Mouse (Mus musculus): ENCODE data around the gene Atp7a. TPM values are rescaled to one million over a fixed set of nuclear protein-coding genes. Genes with fewer than 3 reads are reported as not detected.

Atp7a gene
- polyA plus RNA-seq, 1 experiment from 2014 or later: 10.2 TPM

DNA sequence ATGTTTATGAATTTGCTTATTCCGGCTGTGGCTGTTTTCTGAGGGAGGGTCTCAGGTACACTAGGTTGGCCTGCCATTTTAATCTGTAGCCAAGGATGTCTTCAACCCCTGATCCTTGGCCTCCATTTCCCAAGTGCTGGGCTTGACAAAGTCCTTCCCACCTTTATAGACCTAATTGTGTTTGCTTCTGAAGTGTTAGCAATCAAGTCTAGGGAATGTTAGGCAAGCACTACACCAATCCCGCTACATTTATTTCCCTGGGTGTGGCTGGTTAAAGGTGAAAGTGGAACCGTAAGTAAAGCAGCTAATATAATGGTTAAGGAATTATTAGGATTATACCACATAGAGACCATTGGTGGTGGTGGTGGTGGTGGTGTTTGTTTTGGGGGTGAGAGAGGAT lies 10.0 kb upstream of the Atp7a start:
- WGBS: 88% methylated on average over 3 of the region's 3 CpGs
- Histone ChIP-seq H3K27ac (ENCODE audit: low read depth, low read length) (no peak overlapping the region), H3K27me3 (replicated peaks; ENCODE audit: control insufficient read depth, insufficient read depth, low read length) (no peaks in the 10 kb centered on the region), H3K9ac (ENCODE audit: low read depth, low read length) (no peak overlapping the region), H3K4me3 (ENCODE audit: low read length) (no peak overlapping the region), H3K9me3 (ENCODE audit: control insufficient read depth, low read length) (no peaks in the 10 kb centered on the region), H3K36me3 (ENCODE audit: control insufficient read depth, insufficient read depth, low read length) (no peaks in the 10 kb centered on the region; the same call in 1 of the 2 replicates), H3K4me1 (ENCODE audit: control insufficient read depth, insufficient read depth, low read depth, low read length) (peaks cover 5% of the 10 kb centered on the region; the same call in 1 of the 2 replicates), H3K4me2 (ENCODE audit: low read length) (peak overlapping the region; percentile 42)
- ATAC-seq: no peak

DNA sequence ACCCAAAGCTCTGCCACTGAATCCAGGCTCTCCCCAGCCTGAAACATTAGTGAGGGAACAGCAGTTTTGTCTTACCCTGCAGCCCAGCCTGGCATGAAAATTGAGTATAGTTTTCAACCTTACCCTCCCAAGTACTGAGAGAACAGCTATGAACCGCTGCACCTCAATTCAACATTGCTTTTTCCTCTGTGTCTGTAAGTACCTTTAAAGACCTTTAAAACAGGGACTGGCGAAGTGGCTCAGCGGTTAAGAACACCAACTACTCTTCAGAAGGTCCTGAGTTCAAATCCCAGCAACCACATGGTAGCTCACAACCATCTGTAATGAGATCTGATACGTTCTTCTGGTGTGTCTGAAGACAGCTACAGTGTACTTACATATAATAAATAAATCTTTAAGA lies 9.6 kb upstream of the Atp7a start:
- no peak for ATAC-seq
- H3K9ac ChIP-seq (ENCODE audit: low read depth, low read length): no peak overlapping the region
- H3K4me3 ChIP-seq (ENCODE audit: low read length): no peak overlapping the region
- peaks cover 5% of the 10 kb centered on the region; the same call in 1 of the 2 replicates for H3K4me1 ChIP-seq (ENCODE audit: control insufficient read depth, insufficient read depth, low read depth, low read length)
- no peaks in the 10 kb centered on the region; the same call in 1 of the 2 replicates for H3K36me3 ChIP-seq (ENCODE audit: control insufficient read depth, insufficient read depth, low read length)
- H3K9me3 ChIP-seq (ENCODE audit: control insufficient read depth, low read length): no peaks in the 10 kb centered on the region
- no peak overlapping the region; the same call in 1 of the 2 replicates for H3K4me2 ChIP-seq (ENCODE audit: low read length)
- H3K27me3 ChIP-seq (replicated peaks; ENCODE audit: control insufficient read depth, insufficient read depth, low read length): no peaks in the 10 kb centered on the region
- H3K27ac ChIP-seq (ENCODE audit: low read depth, low read length): no peak overlapping the region
- WGBS: 95% methylated on average over 4 of the region's 4 CpGs

DNA sequence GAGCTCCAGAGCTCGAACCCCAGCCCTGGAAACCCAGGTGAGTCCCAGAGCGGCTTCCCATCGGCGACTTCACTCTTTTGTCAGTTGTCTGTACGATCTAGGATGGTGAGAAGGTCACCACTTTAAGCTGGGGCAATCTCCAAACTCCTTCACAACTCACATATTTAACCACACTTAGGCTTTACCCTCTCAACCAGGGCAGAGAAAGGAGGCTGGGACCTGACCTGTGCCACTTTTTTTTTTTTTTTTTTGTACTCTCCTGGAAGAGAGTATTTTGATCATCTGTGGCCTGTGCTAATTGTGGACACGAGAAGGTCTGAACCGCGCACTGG lies 233 bp downstream of the Atp7a start:
- Histone ChIP-seq H3K4me1 (ENCODE audit: control insufficient read depth, insufficient read depth, low read depth, low read length) (no peaks in the 10 kb centered on the region), H3K4me2 (ENCODE audit: low read length) (peak overlapping the region; percentile 61), H3K9me3 (ENCODE audit: control insufficient read depth, low read length) (no peaks in the 10 kb centered on the region), H3K4me3 (ENCODE audit: low read length) (peak overlapping the region; percentile 49), H3K27me3 (replicated peaks; ENCODE audit: control insufficient read depth, insufficient read depth, low read length) (no peaks in the 10 kb centered on the region), H3K9ac (ENCODE audit: low read depth, low read length) (peak overlapping the region; percentile 61), H3K36me3 (ENCODE audit: control insufficient read depth, insufficient read depth, low read length) (no peaks in the 10 kb centered on the region), H3K27ac (ENCODE audit: low read depth, low read length) (peak overlapping the region; percentile 46; the same call in 1 of the 2 replicates)
- ATAC-seq: no peak
- 25% methylated on average over 8 of the region's 8 CpGs for WGBS

DNA sequence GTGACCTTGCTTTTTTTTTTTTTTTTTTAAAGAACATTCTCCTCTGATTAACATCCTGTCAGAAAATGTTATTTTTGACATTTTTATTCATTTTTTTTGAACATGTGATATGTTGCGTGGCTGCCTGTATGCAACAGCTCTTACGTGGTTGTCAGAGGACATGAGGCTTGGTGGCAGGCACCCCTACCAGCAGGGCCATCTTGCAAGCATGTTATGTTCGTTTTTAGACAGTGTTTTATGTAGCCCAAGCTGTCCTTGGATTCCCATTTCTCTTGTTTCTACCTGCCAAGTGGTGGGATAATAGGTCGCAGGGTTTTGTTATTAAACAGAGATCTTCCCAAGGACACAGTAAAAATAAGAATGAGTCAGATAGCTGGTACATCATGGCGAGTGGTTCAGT lies 3.1 kb downstream of the Atp7a start:
- Histone ChIP-seq H3K27ac (ENCODE audit: low read depth, low read length) (no peak overlapping the region), H3K4me3 (ENCODE audit: low read length) (no peak overlapping the region), H3K4me1 (ENCODE audit: control insufficient read depth, insufficient read depth, low read depth, low read length) (no peaks in the 10 kb centered on the region), H3K4me2 (ENCODE audit: low read length) (no peak overlapping the region), H3K9ac (ENCODE audit: low read depth, low read length) (no peak overlapping the region), H3K27me3 (replicated peaks; ENCODE audit: control insufficient read depth, insufficient read depth, low read length) (no peaks in the 10 kb centered on the region), H3K36me3 (ENCODE audit: control insufficient read depth, insufficient read depth, low read length) (no peaks in the 10 kb centered on the region), H3K9me3 (ENCODE audit: control insufficient read depth, low read length) (no peaks in the 10 kb centered on the region)
- ATAC-seq: no peak
- WGBS: 77% methylated on average over 5 of the region's 5 CpGs

DNA sequence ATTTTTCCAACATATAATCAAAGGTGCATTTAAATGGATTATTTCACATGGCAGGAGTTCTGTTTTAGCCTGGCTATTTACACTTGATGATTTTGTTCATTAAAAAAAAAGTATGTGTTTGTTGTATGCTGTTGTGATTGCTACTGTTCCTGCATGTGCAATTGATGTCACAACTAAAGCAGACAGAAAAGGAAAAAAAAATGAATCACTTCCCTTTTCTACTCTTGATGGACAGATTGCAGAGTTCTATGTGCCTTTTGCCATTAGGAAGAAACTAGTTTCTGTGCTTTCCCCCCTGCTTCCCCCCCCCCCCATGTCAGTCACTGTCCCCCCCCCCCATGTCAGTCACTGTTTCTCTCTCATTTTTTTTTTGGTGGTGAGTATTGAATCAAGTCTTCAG lies 4.0 kb downstream of the Atp7a start:
- Histone ChIP-seq H3K4me2 (ENCODE audit: low read length) (no peak overlapping the region), H3K9me3 (ENCODE audit: control insufficient read depth, low read length) (no peaks in the 10 kb centered on the region), H3K4me3 (ENCODE audit: low read length) (no peak overlapping the region), H3K4me1 (ENCODE audit: control insufficient read depth, insufficient read depth, low read depth, low read length) (no peaks in the 10 kb centered on the region), H3K27me3 (replicated peaks; ENCODE audit: control insufficient read depth, insufficient read depth, low read length) (no peaks in the 10 kb centered on the region), H3K9ac (ENCODE audit: low read depth, low read length) (no peak overlapping the region), H3K36me3 (ENCODE audit: control insufficient read depth, insufficient read depth, low read length) (no peaks in the 10 kb centered on the region), H3K27ac (ENCODE audit: low read depth, low read length) (no peak overlapping the region)
- no peak for ATAC-seq

DNA sequence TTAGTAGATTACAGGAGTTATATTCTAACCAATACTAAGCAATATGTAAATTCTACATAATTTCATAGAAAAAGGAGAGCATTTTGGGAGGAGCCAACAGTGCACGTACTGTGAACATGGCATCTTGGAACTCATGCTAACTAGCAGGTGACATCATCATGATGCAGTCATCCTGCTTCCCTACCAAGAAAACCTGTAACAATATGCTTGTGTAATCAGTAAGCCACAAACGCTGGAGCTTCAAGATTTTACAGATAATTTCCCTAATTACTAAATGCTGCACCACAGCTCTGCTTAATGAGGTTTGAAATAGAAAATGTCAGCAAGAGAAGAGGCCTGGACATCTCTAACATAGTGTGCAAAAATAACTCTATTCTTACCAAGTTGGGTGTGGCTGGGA lies 8.7 kb downstream of the Atp7a start:
- H3K27me3 ChIP-seq (replicated peaks; ENCODE audit: control insufficient read depth, insufficient read depth, low read length): no peaks in the 10 kb centered on the region
- H3K4me2 ChIP-seq (ENCODE audit: low read length): no peak overlapping the region
- 57% methylated on average over 2 of the region's 2 CpGs for WGBS
- H3K9ac ChIP-seq (ENCODE audit: low read depth, low read length): no peak overlapping the region
- H3K4me3 ChIP-seq (ENCODE audit: low read length): no peak overlapping the region
- H3K27ac ChIP-seq (ENCODE audit: low read depth, low read length): no peak overlapping the region
- no peak for ATAC-seq
- no peaks in the 10 kb centered on the region for H3K36me3 ChIP-seq (ENCODE audit: control insufficient read depth, insufficient read depth, low read length)
- H3K9me3 ChIP-seq (ENCODE audit: control insufficient read depth, low read length): no peaks in the 10 kb centered on the region
- no peaks in the 10 kb centered on the region for H3K4me1 ChIP-seq (ENCODE audit: control insufficient read depth, insufficient read depth, low read depth, low read length)

DNA sequence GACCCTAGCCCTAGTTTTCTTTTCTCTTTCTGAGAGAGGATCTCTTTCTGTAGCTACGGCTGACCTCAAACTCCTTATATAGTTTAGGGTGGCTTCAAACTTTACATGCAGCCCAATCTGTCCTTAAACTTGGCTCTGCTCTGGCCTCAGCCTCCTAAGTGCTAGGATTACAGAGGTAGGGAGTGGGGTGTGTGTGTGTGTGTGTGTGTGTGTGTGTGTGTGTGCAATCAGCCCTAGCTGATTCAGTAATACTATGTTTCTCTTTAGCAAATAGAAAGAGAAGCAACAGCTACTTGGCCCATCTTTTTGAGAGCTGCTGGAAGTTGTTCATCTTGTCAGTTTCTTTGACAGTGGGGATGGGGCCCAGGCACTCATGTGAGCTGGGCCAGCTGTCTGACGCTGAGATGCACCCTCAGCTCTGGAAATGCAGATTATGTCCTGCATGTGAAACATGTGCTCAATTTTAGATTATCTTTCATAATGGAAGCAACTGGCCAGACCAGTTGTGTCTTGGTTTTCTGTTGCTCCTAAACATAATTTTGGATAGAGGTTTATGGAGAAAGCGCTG lies 10.2 kb downstream of the Atp7a start:
- no peak overlapping the region for H3K4me2 ChIP-seq (ENCODE audit: low read length)
- no peaks in the 10 kb centered on the region for H3K4me1 ChIP-seq (ENCODE audit: control insufficient read depth, insufficient read depth, low read depth, low read length)
- no peaks in the 10 kb centered on the region for H3K9me3 ChIP-seq (ENCODE audit: control insufficient read depth, low read length)
- no peaks in the 10 kb centered on the region for H3K27me3 ChIP-seq (replicated peaks; ENCODE audit: control insufficient read depth, insufficient read depth, low read length)
- no peak overlapping the region for H3K27ac ChIP-seq (ENCODE audit: low read depth, low read length)
- no peak overlapping the region for H3K4me3 ChIP-seq (ENCODE audit: low read length)
- WGBS: 78% methylated on average over 3 of the region's 3 CpGs
- H3K36me3 ChIP-seq (ENCODE audit: control insufficient read depth, insufficient read depth, low read length): no peaks in the 10 kb centered on the region
- ATAC-seq: no peak
- no peak overlapping the region for H3K9ac ChIP-seq (ENCODE audit: low read depth, low read length)

DNA sequence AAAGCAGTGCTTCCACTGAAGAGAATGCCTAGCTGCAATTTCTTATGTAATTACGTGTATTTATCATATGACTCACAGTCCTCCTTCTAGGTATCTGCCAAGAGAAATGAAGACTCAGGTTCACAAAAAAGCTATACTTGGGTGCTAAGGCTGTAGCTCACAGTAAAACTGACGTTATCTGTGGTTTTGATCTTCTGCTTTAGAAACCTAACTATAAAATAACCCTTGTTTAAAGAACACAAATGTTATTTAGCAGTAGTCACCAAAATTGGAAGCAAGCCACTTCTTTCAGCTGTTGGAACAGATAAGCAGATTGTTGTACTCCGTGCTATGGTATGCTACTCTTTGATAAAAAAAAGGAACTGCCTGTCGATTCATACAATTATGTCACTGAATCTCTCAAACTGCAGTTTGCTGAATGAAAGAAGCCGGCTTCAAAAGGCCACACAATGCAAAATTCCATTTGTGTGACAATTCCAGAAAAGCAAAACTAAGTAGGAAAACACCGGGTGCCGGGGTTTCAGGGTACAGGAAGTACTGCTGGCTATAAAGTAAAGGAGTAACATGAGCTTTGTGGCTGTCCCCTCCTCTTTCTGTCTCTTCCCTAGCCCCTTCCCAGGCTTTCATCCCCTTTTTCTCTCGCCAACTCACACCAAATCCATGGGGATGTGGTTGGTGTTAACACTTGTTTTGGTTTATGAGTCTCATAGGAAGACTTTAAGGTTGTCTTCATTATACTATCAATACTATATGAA lies 17.0 kb downstream of the Atp7a start:
- Histone ChIP-seq H3K4me2 (ENCODE audit: low read length) (no peak overlapping the region), H3K9me3 (ENCODE audit: control insufficient read depth, low read length) (no peaks in the 10 kb centered on the region), H3K27me3 (replicated peaks; ENCODE audit: control insufficient read depth, insufficient read depth, low read length) (no peaks in the 10 kb centered on the region), H3K36me3 (ENCODE audit: control insufficient read depth, insufficient read depth, low read length) (no peaks in the 10 kb centered on the region), H3K4me3 (ENCODE audit: low read length) (no peak overlapping the region), H3K4me1 (ENCODE audit: control insufficient read depth, insufficient read depth, low read depth, low read length) (no peaks in the 10 kb centered on the region), H3K27ac (ENCODE audit: low read depth, low read length) (no peak overlapping the region), H3K9ac (ENCODE audit: low read depth, low read length) (no peak overlapping the region)
- 53% methylated on average over 8 of the region's 8 CpGs for WGBS
- no peak for ATAC-seq

DNA sequence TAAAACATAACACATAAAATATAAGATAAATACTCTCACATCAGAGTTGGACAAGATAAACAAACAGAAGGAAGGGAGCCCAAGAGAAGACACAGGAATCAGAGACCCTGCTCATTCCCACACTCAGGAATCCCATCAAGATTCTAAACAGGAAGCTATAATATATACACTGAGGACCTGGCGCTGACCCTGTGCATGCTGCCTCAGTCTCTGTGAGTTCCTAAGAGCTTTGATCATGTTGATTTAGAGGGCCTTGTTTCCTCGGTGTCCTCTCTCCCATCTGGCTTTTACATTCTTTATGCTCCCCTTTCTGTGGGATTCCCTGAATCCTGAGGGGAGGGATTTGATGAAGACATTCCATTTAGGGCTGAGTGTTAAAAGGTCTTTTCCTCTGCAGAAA lies 18.4 kb downstream of the Atp7a start:
- Histone ChIP-seq H3K9ac (ENCODE audit: low read depth, low read length) (no peak overlapping the region), H3K27ac (ENCODE audit: low read depth, low read length) (no peak overlapping the region), H3K36me3 (ENCODE audit: control insufficient read depth, insufficient read depth, low read length) (no peaks in the 10 kb centered on the region), H3K4me3 (ENCODE audit: low read length) (no peak overlapping the region), H3K4me2 (ENCODE audit: low read length) (no peak overlapping the region), H3K4me1 (ENCODE audit: control insufficient read depth, insufficient read depth, low read depth, low read length) (no peaks in the 10 kb centered on the region), H3K9me3 (ENCODE audit: control insufficient read depth, low read length) (no peaks in the 10 kb centered on the region), H3K27me3 (replicated peaks; ENCODE audit: control insufficient read depth, insufficient read depth, low read length) (no peaks in the 10 kb centered on the region)
- 43% methylated on average over 2 of the region's 2 CpGs for WGBS
- ATAC-seq: no peak
